Mouse (Mus musculus): ENCODE data around the gene Fbxw9. TPM values are rescaled to one million over a fixed set of nuclear protein-coding genes. Genes with fewer than 3 reads are reported as not detected.
A peak's percentile ranks its signal among the peaks of the same experiment; 100 is the strongest.

Gene Fbxw9
- polyA plus RNA-seq (2015; fragmentation: Nextera tagmentation; extraction: Ambion mirVana), result 19.5 and 20.6 TPM in 2 replicates

DNA sequence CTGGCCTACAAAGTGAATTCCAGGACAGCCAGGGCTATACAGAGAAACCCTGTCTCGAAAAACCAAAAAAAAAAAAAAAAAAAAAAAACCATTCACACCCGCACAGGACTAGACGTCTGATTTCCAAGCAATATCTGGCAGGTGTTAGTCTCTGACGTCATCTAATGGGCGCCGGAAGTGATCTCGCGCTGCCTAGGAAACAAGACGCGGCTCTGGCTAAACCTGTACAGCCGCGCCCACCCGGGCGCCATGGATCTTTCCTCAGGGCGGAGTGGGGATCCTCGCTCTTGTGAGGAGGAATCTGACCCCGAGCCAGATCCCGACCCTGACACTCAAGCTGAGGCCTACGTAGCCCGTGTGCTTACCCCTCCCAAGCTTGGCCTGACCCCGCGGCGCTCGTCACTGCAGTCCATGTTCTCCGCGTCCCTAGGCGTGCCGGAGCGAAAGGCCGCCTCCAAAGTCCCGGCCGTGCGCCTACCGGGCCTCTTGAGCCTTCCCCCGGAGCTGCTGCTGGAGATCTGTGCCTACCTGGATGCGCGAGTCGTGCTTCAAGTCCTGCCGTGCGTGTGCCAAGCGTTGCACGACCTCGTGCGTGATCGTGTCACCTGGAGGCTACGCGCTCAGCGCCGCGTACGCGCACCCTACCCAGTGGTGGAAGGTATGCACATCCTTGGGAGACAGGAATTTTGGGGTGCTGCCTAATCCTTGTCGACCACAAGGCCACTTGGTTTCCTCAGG lies at the start of gene Fbxw9:
Fbxw9 (plus strand) TSS at position 177 of the 738 bp plus-strand sequence.
- WGBS, result under 1% methylated on average over 52 of the region's 53 CpGs
- Histone ChIP-seq H3K9me3 (replicated peaks; ENCODE audit: control insufficient read depth, low read length) (no peaks in the 10 kb centered on the region), H3K4me3 (ENCODE audit: low read length) (peak within 1 kb of the TSS; percentile 67), H3K4me2 (ENCODE audit: low read depth, low read length) (peak within 1 kb of the TSS; percentile 84), H3K4me1 (ENCODE audit: control insufficient read depth, insufficient read depth, low read length) (peaks cover 3% of the 10 kb centered on the region), H3K36me3 (ENCODE audit: control insufficient read depth, insufficient read depth) (peaks cover 13% of the 10 kb centered on the region), H3K27me3 (ENCODE audit: control insufficient read depth, insufficient read depth, low read length) (no peaks in the 10 kb centered on the region), H3K9ac (ENCODE audit: low read length) (peak within 1 kb of the TSS; percentile 72), H3K27ac (ENCODE audit: low read length) (no peak within 1 kb of the TSS)
- peak; percentile 90 for ATAC-seq (replicated peaks; ENCODE audit: extremely low read depth, insufficient read depth, low FRiP score)

- ATAC-seq (replicated peaks; ENCODE audit: extremely low read depth, insufficient read depth, low FRiP score), result no peak
- Histone ChIP-seq H3K36me3 (ENCODE audit: control insufficient read depth, insufficient read depth) (no peaks in the 10 kb centered on the region), H3K27me3 (ENCODE audit: control insufficient read depth, insufficient read depth, low read length) (peaks cover 49% of the 10 kb centered on the region), H3K9ac (ENCODE audit: low read length) (no peak overlapping the region), H3K4me2 (ENCODE audit: low read depth, low read length) (no peak overlapping the region), H3K4me1 (ENCODE audit: control insufficient read depth, insufficient read depth, low read length) (peaks cover 3% of the 10 kb centered on the region; the same call in 1 of the 2 replicates), H3K27ac (ENCODE audit: low read length) (no peak overlapping the region), H3K4me3 (ENCODE audit: low read length) (no peak overlapping the region), H3K9me3 (replicated peaks; ENCODE audit: control insufficient read depth, low read length) (no peaks in the 10 kb centered on the region)
- WGBS, result 10% methylated on average over 28 of the region's 28 CpGs
Observed at GRCm38 (mm10) chr8:85011242-85011641, 48.6 kb upstream of the Fbxw9 start.

DNA sequence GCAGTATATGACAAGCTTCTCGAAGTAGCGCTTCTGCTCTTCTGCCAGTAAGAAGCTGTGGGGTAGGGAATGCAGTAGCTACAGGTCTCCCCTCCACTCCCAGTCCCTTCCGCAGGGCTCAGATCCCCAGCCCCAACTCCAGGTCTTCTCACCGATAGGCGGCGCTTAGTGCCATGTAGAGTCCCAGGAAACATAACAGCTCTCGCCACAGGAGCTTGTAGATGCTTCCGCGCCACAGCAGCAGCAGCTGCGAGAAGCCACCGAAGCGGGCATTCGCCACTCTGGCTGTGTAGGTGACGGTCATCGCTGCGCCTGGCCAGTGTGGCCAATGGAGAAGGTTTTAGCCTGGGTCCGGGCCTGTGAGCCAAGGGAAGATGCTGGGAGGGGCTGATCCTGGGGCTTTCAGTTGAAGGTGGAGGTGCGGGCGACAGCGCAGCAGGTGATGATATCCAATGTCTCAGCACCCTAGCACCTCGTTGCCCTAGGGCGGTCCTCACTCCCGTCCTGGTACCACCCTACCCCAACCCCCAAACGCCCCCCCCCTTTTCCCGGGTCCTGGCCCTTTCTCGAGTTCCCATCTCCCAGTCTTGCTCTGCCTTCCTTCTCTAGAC lies 46.5 kb upstream of the Fbxw9 start:
- peaks cover 42% of the 10 kb centered on the region for H3K27me3 ChIP-seq (ENCODE audit: control insufficient read depth, insufficient read depth, low read length)
- H3K27ac ChIP-seq (ENCODE audit: low read length), result no peak overlapping the region
- H3K4me3 ChIP-seq (ENCODE audit: low read length), result peak overlapping the region; percentile 29
- H3K4me2 ChIP-seq (ENCODE audit: low read depth, low read length), result peak overlapping the region; percentile 52
- ATAC-seq (replicated peaks; ENCODE audit: extremely low read depth, insufficient read depth, low FRiP score), result no peak
- H3K9ac ChIP-seq (ENCODE audit: low read length), result no peak overlapping the region
- 4% methylated on average over 25 of the region's 26 CpGs for WGBS
- H3K36me3 ChIP-seq (ENCODE audit: control insufficient read depth, insufficient read depth), result peaks cover 5% of the 10 kb centered on the region
- no peaks in the 10 kb centered on the region for H3K9me3 ChIP-seq (replicated peaks; ENCODE audit: control insufficient read depth, low read length)
- H3K4me1 ChIP-seq (ENCODE audit: control insufficient read depth, insufficient read depth, low read length), result peaks cover 3% of the 10 kb centered on the region; the same call in 1 of the 2 replicates

DNA sequence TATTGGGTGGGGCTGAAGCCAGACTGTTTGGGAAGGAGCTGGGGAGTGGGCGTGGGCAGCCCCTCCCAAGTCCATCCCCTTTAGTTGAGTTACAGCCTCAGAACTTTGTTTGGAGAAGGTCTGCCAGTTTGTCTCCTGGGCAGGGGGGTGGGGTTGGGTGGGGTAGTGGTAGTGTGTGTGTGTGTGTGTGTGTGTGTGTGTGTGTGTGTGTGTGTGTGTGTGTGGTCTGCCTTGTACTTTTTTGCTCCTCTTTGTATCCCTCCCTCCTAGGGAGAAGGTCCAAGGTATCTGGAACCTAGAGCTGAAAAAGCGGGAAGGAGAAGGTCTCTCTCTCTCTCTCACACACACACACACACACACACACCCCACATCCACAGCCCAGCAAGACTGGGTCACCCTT lies 45.4 kb upstream of the Fbxw9 start, which contains the start of gene Best2:
Best2 (minus strand) TSS at position 101 of the 400 bp plus-strand sequence.
- H3K4me1 ChIP-seq (ENCODE audit: control insufficient read depth, insufficient read depth, low read length), result peaks cover 3% of the 10 kb centered on the region; the same call in 1 of the 2 replicates
- H3K27ac ChIP-seq (ENCODE audit: low read length), result no peak within 1 kb of the TSS
- peak within 1 kb of the TSS; percentile 29 for H3K4me3 ChIP-seq (ENCODE audit: low read length)
- no peaks in the 10 kb centered on the region for H3K9me3 ChIP-seq (replicated peaks; ENCODE audit: control insufficient read depth, low read length)
- no peak for ATAC-seq (replicated peaks; ENCODE audit: extremely low read depth, insufficient read depth, low FRiP score)
- H3K27me3 ChIP-seq (ENCODE audit: control insufficient read depth, insufficient read depth, low read length), result peaks cover 32% of the 10 kb centered on the region
- peak within 1 kb of the TSS; percentile 52 for H3K4me2 ChIP-seq (ENCODE audit: low read depth, low read length)
- no peak within 1 kb of the TSS for H3K9ac ChIP-seq (ENCODE audit: low read length)
- WGBS, result 72% methylated on average over 2 of the region's 2 CpGs
- H3K36me3 ChIP-seq (ENCODE audit: control insufficient read depth, insufficient read depth), result peaks cover 15% of the 10 kb centered on the region

DNA sequence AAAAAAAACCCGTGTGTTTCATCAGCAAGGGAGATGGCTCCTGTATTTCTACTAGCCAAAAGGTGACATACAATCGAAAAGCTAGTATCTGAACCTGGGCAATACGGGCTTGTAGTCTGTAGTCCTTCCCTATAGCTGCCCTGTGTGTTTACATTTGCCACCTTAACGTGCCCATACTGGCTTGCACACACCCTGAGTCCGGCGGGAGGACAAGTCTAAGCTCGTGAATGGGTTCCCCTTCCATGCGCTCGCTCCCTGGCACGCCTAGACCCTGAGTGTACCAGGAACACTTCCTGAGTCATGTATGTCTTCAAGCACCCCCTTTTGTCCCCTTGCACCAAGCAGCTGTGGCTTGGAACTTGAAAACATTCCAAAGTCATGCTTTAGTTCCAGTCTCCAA lies 43.1 kb upstream of the Fbxw9 start:
- Histone ChIP-seq H3K9ac (ENCODE audit: low read length) (no peak overlapping the region), H3K9me3 (replicated peaks; ENCODE audit: control insufficient read depth, low read length) (no peaks in the 10 kb centered on the region), H3K4me2 (ENCODE audit: low read depth, low read length) (no peak overlapping the region), H3K36me3 (ENCODE audit: control insufficient read depth, insufficient read depth) (peaks cover 22% of the 10 kb centered on the region), H3K27me3 (ENCODE audit: control insufficient read depth, insufficient read depth, low read length) (peaks cover 17% of the 10 kb centered on the region), H3K4me1 (ENCODE audit: control insufficient read depth, insufficient read depth, low read length) (peaks cover 3% of the 10 kb centered on the region; the same call in 1 of the 2 replicates), H3K27ac (ENCODE audit: low read length) (no peak overlapping the region), H3K4me3 (ENCODE audit: low read length) (no peak overlapping the region)
- 62% methylated on average over 10 of the region's 10 CpGs for WGBS
- no peak for ATAC-seq (replicated peaks; ENCODE audit: extremely low read depth, insufficient read depth, low FRiP score)

DNA sequence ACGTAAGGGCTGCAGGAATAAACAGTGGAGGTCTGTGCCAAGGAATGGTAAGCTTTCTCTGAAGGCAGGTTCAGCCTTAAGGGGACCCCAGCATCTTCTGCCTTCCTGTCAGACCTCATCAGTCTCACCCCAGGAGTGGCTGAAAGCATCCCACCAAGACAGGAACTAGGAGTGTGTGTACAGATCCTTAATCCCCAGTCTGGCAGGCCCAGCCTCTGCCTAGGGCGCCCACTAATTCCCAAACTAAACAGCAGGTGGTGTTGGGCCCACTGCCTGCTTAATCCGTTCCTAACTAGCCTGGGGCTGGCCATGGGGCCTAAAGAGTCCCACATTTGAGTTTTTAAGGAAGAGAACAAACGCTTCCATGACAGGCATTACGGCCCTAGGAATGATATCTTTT lies 42.6 kb upstream of the Fbxw9 start:
- ATAC-seq (replicated peaks; ENCODE audit: extremely low read depth, insufficient read depth, low FRiP score), result no peak
- no peak overlapping the region for H3K9ac ChIP-seq (ENCODE audit: low read length)
- peaks cover 3% of the 10 kb centered on the region; the same call in 1 of the 2 replicates for H3K4me1 ChIP-seq (ENCODE audit: control insufficient read depth, insufficient read depth, low read length)
- no peak overlapping the region for H3K27ac ChIP-seq (ENCODE audit: low read length)
- no peak overlapping the region for H3K4me3 ChIP-seq (ENCODE audit: low read length)
- peaks cover 15% of the 10 kb centered on the region for H3K27me3 ChIP-seq (ENCODE audit: control insufficient read depth, insufficient read depth, low read length)
- no peak overlapping the region for H3K4me2 ChIP-seq (ENCODE audit: low read depth, low read length)
- H3K9me3 ChIP-seq (replicated peaks; ENCODE audit: control insufficient read depth, low read length), result no peaks in the 10 kb centered on the region
- 50% methylated on average over 5 of the region's 5 CpGs for WGBS
- H3K36me3 ChIP-seq (ENCODE audit: control insufficient read depth, insufficient read depth), result peaks cover 27% of the 10 kb centered on the region

DNA sequence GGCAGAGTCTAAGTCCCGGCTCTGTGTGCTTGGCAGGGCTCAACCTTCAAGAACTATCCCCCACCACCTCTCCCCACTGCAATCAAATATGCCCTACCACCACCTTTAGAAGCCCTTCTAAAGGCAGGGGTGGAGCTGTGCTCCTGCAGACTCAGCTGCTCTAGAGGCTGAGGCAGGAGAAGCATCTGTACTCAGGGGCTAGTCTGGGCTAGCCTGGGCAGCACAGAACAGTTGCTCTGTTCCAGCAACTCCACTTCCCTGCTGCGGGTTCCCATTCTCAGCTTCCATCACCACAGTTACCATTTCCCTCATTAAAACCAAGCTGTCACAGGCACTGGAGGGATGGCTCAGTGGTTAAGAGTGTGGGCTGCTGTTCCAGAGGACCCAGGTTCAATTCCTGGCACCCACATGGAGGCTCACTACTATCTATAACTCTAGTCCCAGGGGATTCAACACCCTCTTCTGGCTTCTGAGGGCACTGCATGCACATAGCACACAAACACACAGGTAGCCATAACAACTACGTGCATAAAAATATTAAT lies 38.3 kb upstream of the Fbxw9 start:
- H3K4me2 ChIP-seq (ENCODE audit: low read depth, low read length), result no peak overlapping the region
- 98% methylated on average over 3 of the region's 3 CpGs for WGBS

GRCm38 (mm10) chr8:85023846-85024245 lies 36.0 kb upstream of the Fbxw9 start:
- Histone ChIP-seq H3K9me3 (replicated peaks; ENCODE audit: control insufficient read depth, low read length) (no peaks in the 10 kb centered on the region), H3K9ac (ENCODE audit: low read length) (no peak overlapping the region), H3K27me3 (ENCODE audit: control insufficient read depth, insufficient read depth, low read length) (no peaks in the 10 kb centered on the region), H3K4me3 (ENCODE audit: low read length) (no peak overlapping the region; the same call in 1 of the 2 replicates), H3K36me3 (ENCODE audit: control insufficient read depth, insufficient read depth) (peaks cover 31% of the 10 kb centered on the region), H3K4me1 (ENCODE audit: control insufficient read depth, insufficient read depth, low read length) (peaks cover 32% of the 10 kb centered on the region), H3K27ac (ENCODE audit: low read length) (no peak overlapping the region), H3K4me2 (ENCODE audit: low read depth, low read length) (peak overlapping the region; percentile 96; the same call in 1 of the 2 replicates)
- ATAC-seq (replicated peaks; ENCODE audit: extremely low read depth, insufficient read depth, low FRiP score), result no peak
- WGBS, result 96% methylated on average over 3 of the region's 3 CpGs

More for the DNA sequence above, 38.3 kb upstream of the Fbxw9 start:
- Histone ChIP-seq H3K36me3 (ENCODE audit: control insufficient read depth, insufficient read depth) (peaks cover 40% of the 10 kb centered on the region), H3K4me3 (ENCODE audit: low read length) (no peak overlapping the region), H3K4me1 (ENCODE audit: control insufficient read depth, insufficient read depth, low read length) (peaks cover 20% of the 10 kb centered on the region), H3K9me3 (replicated peaks; ENCODE audit: control insufficient read depth, low read length) (no peaks in the 10 kb centered on the region), H3K27me3 (ENCODE audit: control insufficient read depth, insufficient read depth, low read length) (no peaks in the 10 kb centered on the region), H3K9ac (ENCODE audit: low read length) (no peak overlapping the region), H3K27ac (ENCODE audit: low read length) (no peak overlapping the region)
- no peak for ATAC-seq (replicated peaks; ENCODE audit: extremely low read depth, insufficient read depth, low FRiP score)

Measured in heart, embryonic 16.5 days (tissue).